Mouse (Mus musculus) embryonic facial prominence, embryonic 15.5 days (tissue): ENCODE data around the gene Agap3. TPM values are rescaled to one million over a fixed set of nuclear protein-coding genes. Genes with fewer than 3 reads are reported as not detected.
A peak's percentile ranks its signal among the peaks of the same experiment; 100 is the strongest.

ENCODE experiments used
- ATAC-seq: fragments of 200-750 bp; cut with Nextera tagmentation; 2 replicates; pipeline ENCODE4 v1.8.0; 2017; ENCODE audit warnings: low read depth, moderate TSS enrichment; ENCODE audit not compliant: insufficient number of reproducible peaks, low FRiP score, low TSS enrichment
- H3K27ac ChIP-seq: fragments of 300-500 bp; sonication (generic); replicated peaks from 2 replicates; pipeline ENCODE4 v1.5.1; 2015; ENCODE audit warnings: mild to moderate bottlenecking, inconsistent platforms
- H3K27me3 ChIP-seq: fragments of 300-500 bp; sonication (generic); 2 replicates; pipeline ENCODE4 v1.6.1; 2015; ENCODE audit warnings: inconsistent platforms
- H3K36me3 ChIP-seq: fragments of 300-500 bp; sonication (generic); 2 replicates; pipeline ENCODE4 v1.6.1; 2015; ENCODE audit warnings: mild to moderate bottlenecking, inconsistent platforms
- H3K4me1 ChIP-seq: fragments of 300-500 bp; sonication (generic); 2 replicates; pipeline ENCODE4 v1.6.1; 2015; ENCODE audit warnings: inconsistent platforms
- H3K4me2 ChIP-seq: fragments of 300-500 bp; sonication (generic); replicated peaks from 2 replicates; pipeline ENCODE4 v1.6.1; 2015; ENCODE audit warnings: mild to moderate bottlenecking, inconsistent platforms
- H3K4me3 ChIP-seq: fragments of 300-500 bp; sonication (generic); replicated peaks from 2 replicates; pipeline ENCODE4 v1.5.1; 2015; ENCODE audit warnings: mild to moderate bottlenecking, inconsistent platforms
- H3K9ac ChIP-seq: fragments of 300-500 bp; sonication (generic); 2 replicates; pipeline ENCODE4 v1.6.1; 2015; ENCODE audit warnings: inconsistent platforms
- H3K9me3 ChIP-seq: fragments of 300-500 bp; sonication (generic); replicated peaks from 2 replicates; pipeline ENCODE4 v1.6.1; 2016; ENCODE audit warnings: inconsistent platforms
- WGBS: fragments of 180-500 bp; shearing (Covaris S2); methylation state at CpG from one replicate; pipeline ENCODE4 v1.1.7; 2015; 5-methylcytosine and 5-hydroxymethylcytosine counted together
- polyA plus RNA-seq: library from polyadenylated mRNA; unstranded; fragments of >200 nt; fragmentation: Nextera tagmentation; extraction: Ambion mirVana; gene quantifications from 2 replicates; pipeline ENCODE4 v1.2.1, GENCODE M21; 2015

Gene Agap3
- polyA plus RNA-seq, 1 experiment from 2014 or later: 45.0 TPM

- Histone ChIP-seq H3K4me2 (no peak overlapping the region), H3K9me3 (no peaks in the 10 kb centered on the region), H3K27ac (no peak overlapping the region), H3K27me3 (peaks cover 13% of the 10 kb centered on the region), H3K36me3 (peaks cover 61% of the 10 kb centered on the region), H3K9ac (no peak overlapping the region), H3K4me3 (no peak overlapping the region), H3K4me1 (peaks cover 47% of the 10 kb centered on the region)
- no peak for ATAC-seq
- 85% methylated on average over 9 of the region's 9 CpGs for WGBS
Measured at GRCm38 (mm10) chr5:24477909-24478308, 25.9 kb downstream of the Agap3 start.

DNA sequence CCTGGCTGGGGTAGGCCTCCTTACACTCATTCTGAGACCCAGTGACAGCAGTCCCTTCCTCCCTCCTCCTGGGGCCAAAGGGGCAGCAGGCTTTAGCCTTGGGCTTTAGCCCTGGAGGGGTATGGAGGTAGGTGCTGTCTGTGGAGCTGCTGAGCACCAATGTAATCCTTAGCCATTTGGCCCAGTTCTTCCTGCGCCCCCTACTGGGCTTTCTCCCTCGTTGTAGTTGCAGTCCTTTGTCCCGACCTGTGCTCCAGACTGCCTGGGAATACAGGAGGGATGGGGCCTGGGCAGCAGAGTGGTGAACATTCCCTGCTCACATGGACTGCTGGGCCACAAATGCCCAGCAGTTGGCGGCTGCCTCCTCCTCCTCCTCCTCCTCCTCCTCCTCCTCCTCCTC, 29.7 kb downstream of the Agap3 start:
- peak; percentile 6; the same call in 1 of the 2 replicates for ATAC-seq
- 4% methylated on average over 3 of the region's 4 CpGs for WGBS
- Histone ChIP-seq H3K27me3 (no peaks in the 10 kb centered on the region), H3K36me3 (peaks cover 79% of the 10 kb centered on the region), H3K27ac (no peak overlapping the region), H3K9me3 (no peaks in the 10 kb centered on the region), H3K4me1 (peaks cover 13% of the 10 kb centered on the region; the same call in 1 of the 2 replicates), H3K4me3 (no peak overlapping the region), H3K9ac (no peak overlapping the region), H3K4me2 (no peak overlapping the region)

DNA sequence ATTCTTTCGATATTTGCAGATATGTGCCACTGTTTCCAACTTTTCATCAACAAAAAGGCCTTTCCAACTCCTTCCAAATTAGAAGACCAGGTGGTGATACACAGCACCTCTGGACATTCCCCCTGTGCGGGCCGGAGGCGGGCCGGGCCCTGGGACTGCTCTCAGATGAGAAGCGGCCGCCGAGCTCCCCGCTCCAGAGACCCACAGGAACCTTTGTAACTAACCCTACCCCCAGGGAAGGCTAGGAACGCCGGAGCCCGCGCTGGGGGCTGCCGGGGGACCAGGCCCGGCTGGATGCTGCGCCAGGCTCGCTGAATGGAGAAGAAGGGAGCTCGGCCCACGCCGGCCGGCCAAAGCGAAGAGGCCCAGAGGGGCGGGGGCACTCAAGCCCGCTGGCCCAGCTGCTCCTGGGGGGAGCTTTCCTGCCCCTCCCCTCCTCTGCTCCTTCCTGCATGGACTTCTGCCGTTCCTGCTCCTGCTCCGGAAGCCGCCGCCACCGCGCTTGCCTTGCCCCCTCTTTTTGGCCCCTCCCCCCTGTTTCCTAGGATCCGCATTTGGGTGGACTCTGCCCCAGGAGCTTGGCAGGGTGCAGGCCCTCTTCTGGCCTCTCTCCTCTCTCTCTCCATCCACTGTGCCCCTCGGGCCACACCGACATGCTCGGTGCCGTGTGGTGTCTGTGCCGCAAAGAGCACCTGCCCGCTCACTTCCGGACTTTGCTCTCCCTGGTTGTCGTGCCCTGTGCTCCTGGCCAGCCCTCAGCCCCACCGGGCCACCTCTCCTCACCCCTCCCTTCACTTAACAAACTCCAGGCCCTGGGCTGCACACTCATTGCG, 30.5 kb downstream of the Agap3 start:
- Histone ChIP-seq H3K4me2 (no peak overlapping the region), H3K4me1 (peaks cover 10% of the 10 kb centered on the region; the same call in 1 of the 2 replicates), H3K9ac (no peak overlapping the region), H3K27me3 (no peaks in the 10 kb centered on the region), H3K4me3 (no peak overlapping the region), H3K9me3 (no peaks in the 10 kb centered on the region), H3K36me3 (peaks cover 80% of the 10 kb centered on the region), H3K27ac (no peak overlapping the region)
- no peak for ATAC-seq
- 55% methylated on average over 41 of the region's 41 CpGs for WGBS

GRCm38 (mm10) chr5:24483326-24483725, 31.3 kb downstream of the Agap3 start:
- H3K4me3 ChIP-seq: no peak overlapping the region
- no peak overlapping the region for H3K4me2 ChIP-seq
- H3K27me3 ChIP-seq: no peaks in the 10 kb centered on the region
- H3K4me1 ChIP-seq: peaks cover 10% of the 10 kb centered on the region; the same call in 1 of the 2 replicates
- no peak for ATAC-seq
- no peaks in the 10 kb centered on the region for H3K9me3 ChIP-seq
- H3K36me3 ChIP-seq: peaks cover 80% of the 10 kb centered on the region
- no peak overlapping the region for H3K9ac ChIP-seq
- WGBS: 34% methylated on average over 11 of the region's 11 CpGs
- H3K27ac ChIP-seq: no peak overlapping the region

DNA sequence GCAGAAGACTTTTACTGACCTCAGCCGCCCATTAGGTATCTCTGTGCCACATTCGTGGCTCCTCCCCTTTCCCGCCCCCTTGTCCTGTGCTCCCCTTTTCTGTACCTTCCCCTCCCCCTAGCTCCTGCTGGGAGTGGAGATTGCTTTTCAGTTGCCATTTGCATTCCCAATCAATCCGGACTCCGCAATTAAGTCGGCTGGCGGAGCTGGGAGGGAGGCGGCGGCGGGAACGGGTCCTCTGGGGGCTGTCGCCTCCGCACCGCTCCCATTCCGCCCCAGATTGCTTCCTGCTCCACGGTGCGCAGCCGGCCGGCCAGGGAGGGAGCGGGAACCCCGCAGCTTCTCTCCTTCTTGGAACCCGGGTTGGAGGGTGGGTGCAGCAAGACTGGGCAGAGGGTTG, 33.0 kb downstream of the Agap3 start:
- Histone ChIP-seq H3K4me3 (no peak overlapping the region), H3K9me3 (no peaks in the 10 kb centered on the region), H3K27me3 (no peaks in the 10 kb centered on the region), H3K9ac (no peak overlapping the region), H3K4me1 (peaks cover 10% of the 10 kb centered on the region; the same call in 1 of the 2 replicates), H3K36me3 (peaks cover 78% of the 10 kb centered on the region), H3K4me2 (no peak overlapping the region), H3K27ac (no peak overlapping the region)
- ATAC-seq: no peak
- 44% methylated on average over 22 of the region's 22 CpGs for WGBS

- H3K9me3 ChIP-seq: no peaks in the 10 kb centered on the region
- H3K4me2 ChIP-seq: no peak overlapping the region
- WGBS: under 1% methylated on average over 8 of the region's 8 CpGs
- no peak overlapping the region for H3K27ac ChIP-seq
- no peak overlapping the region for H3K4me3 ChIP-seq
- peaks cover 78% of the 10 kb centered on the region for H3K36me3 ChIP-seq
- H3K27me3 ChIP-seq: no peaks in the 10 kb centered on the region
- peaks cover 10% of the 10 kb centered on the region; the same call in 1 of the 2 replicates for H3K4me1 ChIP-seq
- no peak for ATAC-seq
- no peak overlapping the region for H3K9ac ChIP-seq
Measured at GRCm38 (mm10) chr5:24486097-24486496, 34.1 kb downstream of the Agap3 start.

GRCm38 (mm10) chr5:24486738-24487137, 34.8 kb downstream of the Agap3 start:
- Histone ChIP-seq H3K4me1 (peaks cover 10% of the 10 kb centered on the region; the same call in 1 of the 2 replicates), H3K9me3 (no peaks in the 10 kb centered on the region), H3K27ac (no peak overlapping the region), H3K4me3 (no peak overlapping the region), H3K36me3 (peaks cover 79% of the 10 kb centered on the region), H3K9ac (no peak overlapping the region), H3K27me3 (no peaks in the 10 kb centered on the region), H3K4me2 (no peak overlapping the region)
- WGBS: 82% methylated on average over 5 of the region's 5 CpGs
- no peak for ATAC-seq

GRCm38 (mm10) chr5:24490413-24490920, 38.5 kb downstream of the Agap3 start:
- Histone ChIP-seq H3K27me3 (no peaks in the 10 kb centered on the region), H3K4me2 (no peak overlapping the region), H3K4me3 (no peak overlapping the region), H3K4me1 (no peaks in the 10 kb centered on the region), H3K9me3 (no peaks in the 10 kb centered on the region), H3K9ac (no peak overlapping the region), H3K27ac (no peak overlapping the region), H3K36me3 (peaks cover 87% of the 10 kb centered on the region)
- WGBS: 83% methylated on average over 14 of the region's 14 CpGs
- no peak for ATAC-seq

DNA sequence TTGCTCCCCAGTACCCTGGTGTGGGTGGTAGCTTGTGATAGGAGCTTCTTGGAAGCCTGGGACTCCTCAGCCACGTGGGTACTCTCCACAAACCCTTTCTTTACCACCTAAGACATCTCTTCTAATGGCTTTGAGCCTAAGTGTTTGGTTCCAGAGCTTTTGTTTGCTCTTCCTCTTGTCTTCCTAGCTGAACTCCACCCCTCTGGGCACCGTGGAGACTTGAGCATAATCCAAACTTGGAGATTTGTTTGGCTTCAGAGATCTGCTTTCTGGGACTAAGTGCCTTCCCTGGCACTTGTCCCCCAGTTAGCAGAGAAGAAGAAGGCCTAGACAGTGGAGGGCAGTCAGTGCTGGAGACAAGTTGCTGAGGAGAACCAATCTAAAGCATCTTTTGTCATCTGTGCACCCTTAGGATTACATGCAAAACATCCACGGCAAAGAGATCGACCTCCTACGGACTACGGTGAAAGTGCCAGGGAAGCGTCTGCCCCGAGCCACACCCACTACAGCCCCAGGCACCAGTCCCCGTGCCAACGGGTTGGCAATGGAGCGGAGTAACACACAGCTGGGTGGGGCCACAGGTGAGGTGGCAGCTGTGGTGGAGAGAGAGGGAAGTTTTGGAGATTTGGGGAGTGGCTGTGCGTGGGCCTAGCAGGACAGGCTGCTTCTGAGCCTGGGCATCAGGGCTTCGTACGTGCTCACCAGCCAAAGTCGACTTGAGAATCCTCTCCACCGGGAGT, 40.7 kb downstream of the Agap3 start:
- H3K27ac ChIP-seq: no peak overlapping the region
- H3K4me1 ChIP-seq: no peaks in the 10 kb centered on the region; the same call in 1 of the 2 replicates
- H3K9me3 ChIP-seq: no peaks in the 10 kb centered on the region
- H3K36me3 ChIP-seq: peaks cover 87% of the 10 kb centered on the region
- ATAC-seq: no peak
- no peak overlapping the region for H3K9ac ChIP-seq
- H3K4me3 ChIP-seq: no peak overlapping the region
- 72% methylated on average over 16 of the region's 16 CpGs for WGBS
- H3K4me2 ChIP-seq: no peak overlapping the region
- H3K27me3 ChIP-seq: no peaks in the 10 kb centered on the region

GRCm38 (mm10) chr5:24495019-24495418, 43.0 kb downstream of the Agap3 start:
- H3K36me3 ChIP-seq: peaks cover 88% of the 10 kb centered on the region
- H3K4me3 ChIP-seq: no peak overlapping the region
- no peak overlapping the region for H3K4me2 ChIP-seq
- H3K4me1 ChIP-seq: no peaks in the 10 kb centered on the region; the same call in 1 of the 2 replicates
- no peaks in the 10 kb centered on the region for H3K9me3 ChIP-seq
- no peak for ATAC-seq
- H3K9ac ChIP-seq: no peak overlapping the region
- H3K27ac ChIP-seq: no peak overlapping the region
- 74% methylated on average over 15 of the region's 15 CpGs for WGBS
- no peaks in the 10 kb centered on the region for H3K27me3 ChIP-seq

DNA sequence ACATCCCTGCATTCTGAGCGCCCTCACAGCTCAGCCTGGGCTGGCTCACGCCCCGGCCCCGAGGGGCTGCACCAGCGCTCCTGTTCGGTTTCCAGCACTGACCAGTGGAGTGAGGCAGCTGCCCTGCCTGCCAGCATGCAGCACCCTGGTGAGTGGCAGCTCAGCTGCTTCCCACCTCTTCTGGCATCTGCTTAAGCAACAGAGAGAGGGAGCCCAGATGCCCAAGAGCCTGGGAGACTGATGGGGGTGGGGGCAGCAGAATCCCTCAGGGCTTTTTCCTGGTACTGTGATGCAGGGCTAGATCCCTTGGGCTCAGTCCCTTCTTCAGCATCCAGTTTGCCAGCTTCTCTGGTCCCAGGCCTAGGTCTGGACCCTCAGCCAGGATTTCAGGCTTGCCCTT, 44.8 kb downstream of the Agap3 start:
- no peak overlapping the region for H3K27ac ChIP-seq
- no peak overlapping the region for H3K4me3 ChIP-seq
- 56% methylated on average over 6 of the region's 6 CpGs for WGBS
- H3K27me3 ChIP-seq: no peaks in the 10 kb centered on the region
- H3K4me1 ChIP-seq: no peaks in the 10 kb centered on the region; the same call in 1 of the 2 replicates
- no peak for ATAC-seq
- H3K4me2 ChIP-seq: no peak overlapping the region
- peaks cover 88% of the 10 kb centered on the region for H3K36me3 ChIP-seq
- no peaks in the 10 kb centered on the region for H3K9me3 ChIP-seq
- no peak overlapping the region for H3K9ac ChIP-seq
